Mouse (Mus musculus): ENCODE results near the gene N4bp2. TPM values are rescaled to one million over a fixed set of nuclear protein-coding genes. Genes with fewer than 3 reads are reported as not detected.

N4bp2 gene
- polyA plus RNA-seq, 1 experiment from 2014 or later = 15.4 TPM

GRCm38 (mm10) chr5:65831917-65832618, 68.7 kb downstream of the N4bp2 start:
- Histone ChIP-seq H3K27ac (replicated peaks) (0 out of 2 replicates have a peak overlapping the region, but pooled peaks have one; percentile 3), H3K36me3 (peaks cover 27% of the 10 kb centered on the region), H3K4me1 (peaks cover 10% of the 10 kb centered on the region; the same call in 1 of the 2 replicates), H3K9ac (no peak overlapping the region), H3K4me2 (no peak overlapping the region), H3K4me3 (no peak overlapping the region), H3K9me3 (no peaks in the 10 kb centered on the region), H3K27me3 (replicated peaks) (no peaks in the 10 kb centered on the region)
- WGBS = 82% methylated on average over 11 of the region's 11 CpGs
- no peak for ATAC-seq (ENCODE audit: extremely low read depth, insufficient number of reproducible peaks, low FRiP score, low TSS enrichment)

GRCm38 (mm10) chr5:65833092-65833491, 69.8 kb downstream of the N4bp2 start:
- peaks cover 21% of the 10 kb centered on the region for H3K36me3 ChIP-seq
- no peaks in the 10 kb centered on the region for H3K27me3 ChIP-seq (replicated peaks)
- peaks cover 10% of the 10 kb centered on the region; the same call in 1 of the 2 replicates for H3K4me1 ChIP-seq
- H3K9ac ChIP-seq = no peak overlapping the region
- no peak for ATAC-seq (ENCODE audit: extremely low read depth, insufficient number of reproducible peaks, low FRiP score, low TSS enrichment)
- 74% methylated on average over 3 of the region's 3 CpGs for WGBS
- H3K4me2 ChIP-seq = no peak overlapping the region
- H3K9me3 ChIP-seq = no peaks in the 10 kb centered on the region
- H3K4me3 ChIP-seq = no peak overlapping the region
- H3K27ac ChIP-seq (replicated peaks) = no peak overlapping the region

DNA sequence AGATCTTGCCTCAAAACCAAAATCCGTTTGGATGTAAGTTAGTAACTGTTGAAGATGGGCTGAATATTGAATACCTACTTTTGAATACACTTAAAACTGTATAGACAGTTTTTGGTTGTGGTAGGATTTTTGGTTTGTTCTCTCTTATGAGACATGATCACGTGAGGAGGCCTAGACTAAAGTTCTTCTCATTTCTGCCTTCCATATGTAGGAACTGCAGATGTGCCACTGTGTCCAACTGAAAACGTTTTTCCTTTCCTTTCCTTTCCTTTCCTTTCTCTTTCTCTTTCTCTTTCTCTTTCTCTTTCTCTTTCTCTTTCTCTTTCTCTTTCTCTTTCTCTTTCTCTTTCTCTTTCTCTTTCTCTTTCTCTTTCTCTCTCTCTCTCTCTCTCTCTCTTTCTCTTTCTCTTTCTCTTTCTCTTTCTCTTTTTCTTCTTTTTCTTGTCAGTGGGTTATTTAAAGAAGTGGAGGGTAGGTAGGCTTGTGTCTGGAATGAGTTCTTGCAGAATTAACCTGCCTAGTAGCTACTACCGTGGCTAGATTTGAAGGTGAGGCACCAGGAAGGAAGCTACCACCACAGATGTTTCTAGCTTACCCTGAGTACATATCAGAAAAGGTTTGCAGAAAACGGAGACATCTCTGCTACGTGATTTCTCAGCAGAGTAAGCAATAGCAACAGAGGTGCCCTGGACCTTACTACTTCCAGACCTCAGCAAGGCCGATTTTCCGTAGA, 70.6 kb downstream of the N4bp2 start:
- Histone ChIP-seq H3K4me3 (no peak overlapping the region), H3K9me3 (no peaks in the 10 kb centered on the region), H3K36me3 (peaks cover 19% of the 10 kb centered on the region), H3K27ac (replicated peaks) (no peak overlapping the region), H3K4me1 (peaks cover 10% of the 10 kb centered on the region; the same call in 1 of the 2 replicates), H3K4me2 (no peak overlapping the region), H3K27me3 (replicated peaks) (no peaks in the 10 kb centered on the region), H3K9ac (no peak overlapping the region)
- ATAC-seq (ENCODE audit: extremely low read depth, insufficient number of reproducible peaks, low FRiP score, low TSS enrichment) = no peak
- 87% methylated on average over 8 of the region's 8 CpGs for WGBS

DNA sequence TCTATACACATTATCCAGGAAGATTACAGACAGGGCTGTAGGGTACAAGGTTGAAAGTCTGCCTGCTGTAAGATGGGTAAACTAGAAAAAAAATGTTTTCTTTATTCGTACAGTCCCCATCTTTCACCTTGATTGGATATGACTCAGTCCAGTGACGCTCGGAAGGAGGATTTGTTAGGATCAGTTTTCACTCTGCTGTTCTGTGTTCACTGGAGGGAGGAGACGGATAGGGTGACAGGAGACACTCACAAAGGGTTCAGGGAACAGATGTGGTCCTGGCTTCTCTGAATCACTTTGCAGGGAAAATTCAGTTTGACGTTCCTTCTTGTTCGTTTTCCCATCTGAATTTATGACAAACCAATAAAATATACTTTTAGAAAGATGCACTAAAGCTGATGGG, 74.7 kb downstream of the N4bp2 start:
- Histone ChIP-seq H3K4me1 (no peaks in the 10 kb centered on the region), H3K27ac (replicated peaks) (no peak overlapping the region), H3K9me3 (no peaks in the 10 kb centered on the region), H3K4me2 (no peak overlapping the region), H3K9ac (no peak overlapping the region), H3K4me3 (no peak overlapping the region), H3K27me3 (replicated peaks) (no peaks in the 10 kb centered on the region), H3K36me3 (peaks cover 8% of the 10 kb centered on the region; the same call in 1 of the 2 replicates)
- ATAC-seq (ENCODE audit: extremely low read depth, insufficient number of reproducible peaks, low FRiP score, low TSS enrichment) = no peak
- WGBS = 69% methylated on average over 6 of the region's 6 CpGs

DNA sequence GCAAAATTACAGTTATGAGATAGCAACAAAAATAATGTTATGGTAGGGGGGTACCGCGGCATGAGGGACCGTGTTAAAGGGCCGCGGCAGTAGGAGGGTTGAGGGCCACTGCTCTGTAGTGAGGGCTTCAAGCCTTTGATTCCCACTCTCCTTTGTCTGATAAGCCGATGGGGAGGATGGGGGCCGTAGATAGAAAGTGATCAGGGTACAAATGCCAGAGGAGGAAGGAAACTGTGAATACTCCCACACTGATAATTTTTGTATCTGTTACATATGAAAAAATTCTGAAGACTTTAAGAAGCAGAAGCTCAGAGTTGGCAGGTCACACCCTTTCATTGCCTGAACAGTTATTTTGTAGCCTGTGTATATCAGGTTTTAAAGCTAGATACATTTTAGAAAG, 79.6 kb downstream of the N4bp2 start:
- H3K36me3 ChIP-seq = no peaks in the 10 kb centered on the region
- ATAC-seq (ENCODE audit: extremely low read depth, insufficient number of reproducible peaks, low FRiP score, low TSS enrichment) = no peak
- H3K27ac ChIP-seq (replicated peaks) = no peak overlapping the region
- no peaks in the 10 kb centered on the region for H3K27me3 ChIP-seq (replicated peaks)
- H3K4me2 ChIP-seq = no peak overlapping the region
- H3K9me3 ChIP-seq = no peaks in the 10 kb centered on the region
- H3K4me1 ChIP-seq = peaks cover 20% of the 10 kb centered on the region
- H3K4me3 ChIP-seq = no peak overlapping the region
- no peak overlapping the region for H3K9ac ChIP-seq
- WGBS = 74% methylated on average over 7 of the region's 7 CpGs

DNA sequence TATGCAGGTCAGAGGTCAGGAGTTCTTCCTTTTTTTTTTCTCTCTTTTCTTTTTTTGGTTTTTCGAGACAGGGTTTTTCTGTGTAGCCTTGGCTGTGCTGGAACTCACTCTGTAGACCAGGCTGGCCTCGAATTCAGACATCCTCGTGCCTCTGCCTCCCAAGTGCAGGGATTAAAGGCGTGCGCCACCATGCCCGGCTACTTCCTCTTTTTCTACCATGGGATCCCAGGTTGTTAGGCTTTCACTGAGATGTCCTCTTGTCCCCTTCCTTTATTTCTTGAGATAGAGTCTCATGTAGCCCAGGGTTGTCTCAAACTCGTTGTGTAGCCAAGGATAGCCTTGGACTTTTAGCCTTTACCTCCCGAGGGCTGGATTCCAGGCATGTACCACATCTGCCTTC, 83.2 kb downstream of the N4bp2 start:
- H3K9ac ChIP-seq = no peak overlapping the region
- ATAC-seq (ENCODE audit: extremely low read depth, insufficient number of reproducible peaks, low FRiP score, low TSS enrichment) = no peak

DNA sequence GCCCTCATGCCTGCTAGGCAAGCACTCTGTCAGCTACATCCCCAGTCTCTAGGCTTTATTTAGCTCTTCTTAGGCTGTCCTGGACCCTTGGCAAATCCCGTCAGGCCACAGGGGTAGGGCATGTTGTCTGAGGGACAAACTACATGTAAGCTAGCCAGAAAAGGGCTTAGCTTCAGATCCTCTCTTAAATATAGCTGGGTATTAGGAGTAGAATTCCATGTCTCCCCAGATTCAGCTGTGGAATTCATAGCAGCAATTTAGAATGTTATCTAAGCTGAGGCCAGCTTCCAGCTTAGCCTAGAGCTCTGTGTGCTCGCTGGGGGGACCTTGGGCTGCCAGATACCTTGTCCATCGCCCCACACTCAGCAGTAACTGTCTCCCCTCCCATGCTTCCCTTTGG, 83.6 kb downstream of the N4bp2 start:
- Histone ChIP-seq H3K27ac (replicated peaks) (peak overlapping the region; percentile 77), H3K9ac (no peak overlapping the region), H3K36me3 (no peaks in the 10 kb centered on the region)

More for the DNA sequence above, 83.2 kb downstream of the N4bp2 start:
- no peaks in the 10 kb centered on the region for H3K36me3 ChIP-seq
- peak overlapping the region; percentile 77 for H3K27ac ChIP-seq (replicated peaks)
- no peaks in the 10 kb centered on the region for H3K9me3 ChIP-seq
- peaks cover 20% of the 10 kb centered on the region for H3K4me1 ChIP-seq
- no peaks in the 10 kb centered on the region for H3K27me3 ChIP-seq (replicated peaks)
- WGBS = 76% methylated on average over 8 of the region's 8 CpGs
- no peak overlapping the region for H3K4me2 ChIP-seq
- no peak overlapping the region for H3K4me3 ChIP-seq

GRCm38 (mm10) chr5:65847656-65848055, 84.3 kb downstream of the N4bp2 start:
- no peak overlapping the region for H3K9ac ChIP-seq
- WGBS = 74% methylated on average over 7 of the region's 7 CpGs
- no peaks in the 10 kb centered on the region for H3K27me3 ChIP-seq (replicated peaks)
- H3K9me3 ChIP-seq = no peaks in the 10 kb centered on the region
- no peak overlapping the region for H3K4me2 ChIP-seq
- no peak overlapping the region for H3K27ac ChIP-seq (replicated peaks)
- H3K4me1 ChIP-seq = peaks cover 20% of the 10 kb centered on the region
- no peaks in the 10 kb centered on the region for H3K36me3 ChIP-seq
- H3K4me3 ChIP-seq = no peak overlapping the region
- ATAC-seq (ENCODE audit: extremely low read depth, insufficient number of reproducible peaks, low FRiP score, low TSS enrichment) = no peak

More for the DNA sequence above, 83.6 kb downstream of the N4bp2 start:
- no peak overlapping the region for H3K4me2 ChIP-seq
- H3K9me3 ChIP-seq = no peaks in the 10 kb centered on the region
- WGBS = 30% methylated on average over 3 of the region's 3 CpGs
- peaks cover 20% of the 10 kb centered on the region for H3K4me1 ChIP-seq
- ATAC-seq (ENCODE audit: extremely low read depth, insufficient number of reproducible peaks, low FRiP score, low TSS enrichment) = peak; percentile 19; the same call in 1 of the 2 replicates
- no peak overlapping the region for H3K4me3 ChIP-seq
- no peaks in the 10 kb centered on the region for H3K27me3 ChIP-seq (replicated peaks)

DNA sequence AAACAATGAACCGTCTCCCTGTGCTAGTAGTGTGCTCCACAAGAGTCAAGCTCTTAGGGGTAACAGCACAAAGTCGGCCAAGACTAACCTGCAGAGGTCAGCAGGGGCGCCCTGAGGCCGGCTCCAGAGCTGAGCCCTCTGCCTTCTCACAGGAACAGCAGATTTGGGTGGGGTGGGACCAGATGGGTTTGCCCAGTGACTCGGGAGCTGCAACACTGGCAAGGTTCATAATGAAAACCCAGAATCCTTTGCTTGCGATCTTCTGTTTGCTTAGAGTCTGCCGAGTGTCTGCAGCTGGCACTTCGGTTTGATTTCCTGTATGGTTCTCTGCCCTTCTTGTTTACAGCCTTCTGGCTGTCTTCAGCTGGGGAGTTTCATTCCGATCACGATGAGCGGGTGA, 87.4 kb downstream of the N4bp2 start:
- no peak overlapping the region for H3K4me3 ChIP-seq
- H3K36me3 ChIP-seq = no peaks in the 10 kb centered on the region
- WGBS = 60% methylated on average over 11 of the region's 11 CpGs
- H3K27ac ChIP-seq (replicated peaks) = no peak overlapping the region
- H3K27me3 ChIP-seq (replicated peaks) = no peaks in the 10 kb centered on the region
- H3K9me3 ChIP-seq = no peaks in the 10 kb centered on the region
- H3K4me1 ChIP-seq = peaks cover 17% of the 10 kb centered on the region
- no peak overlapping the region for H3K4me2 ChIP-seq
- ATAC-seq (ENCODE audit: extremely low read depth, insufficient number of reproducible peaks, low FRiP score, low TSS enrichment) = no peak
- no peak overlapping the region; the same call in 1 of the 2 replicates for H3K9ac ChIP-seq

- H3K36me3 ChIP-seq = no peaks in the 10 kb centered on the region
- no peaks in the 10 kb centered on the region for H3K9me3 ChIP-seq
- no peak overlapping the region for H3K27ac ChIP-seq (replicated peaks)
- no peak overlapping the region for H3K9ac ChIP-seq
- no peaks in the 10 kb centered on the region for H3K27me3 ChIP-seq (replicated peaks)
- peaks cover 22% of the 10 kb centered on the region for H3K4me1 ChIP-seq
- ATAC-seq (ENCODE audit: extremely low read depth, insufficient number of reproducible peaks, low FRiP score, low TSS enrichment) = no peak
- no peak overlapping the region for H3K4me2 ChIP-seq
- H3K4me3 ChIP-seq = no peak overlapping the region
- 65% methylated on average over 8 of the region's 8 CpGs for WGBS
These were observed 91.5 kb downstream of the N4bp2 start for GRCm38 (mm10) chr5:65854786-65855191.

DNA sequence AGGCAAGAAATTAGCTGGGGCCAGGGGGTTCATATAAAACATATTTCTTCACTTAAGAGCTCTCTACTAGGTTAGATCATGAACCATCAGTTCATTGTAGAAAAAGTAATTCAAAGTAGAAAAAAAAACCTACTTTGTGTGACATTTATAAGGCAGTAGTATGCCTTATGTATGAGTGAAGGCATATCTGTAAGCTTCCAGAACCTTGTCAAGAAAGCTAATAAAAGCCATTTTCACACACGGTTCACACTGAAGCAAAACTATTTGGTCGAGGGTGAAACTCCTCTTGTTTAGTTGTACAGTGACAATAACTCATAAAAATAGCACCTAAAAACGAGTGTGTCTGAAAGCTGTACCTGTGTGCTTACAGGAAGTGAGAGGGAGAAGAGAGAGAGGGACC, 92.2 kb downstream of the N4bp2 start:
- no peaks in the 10 kb centered on the region for H3K27me3 ChIP-seq (replicated peaks)
- H3K4me3 ChIP-seq = no peak overlapping the region
- no peaks in the 10 kb centered on the region for H3K9me3 ChIP-seq
- peaks cover 22% of the 10 kb centered on the region for H3K4me1 ChIP-seq
- no peaks in the 10 kb centered on the region for H3K36me3 ChIP-seq
- no peak for ATAC-seq (ENCODE audit: extremely low read depth, insufficient number of reproducible peaks, low FRiP score, low TSS enrichment)
- H3K9ac ChIP-seq = no peak overlapping the region
- no peak overlapping the region for H3K4me2 ChIP-seq
- no peak overlapping the region for H3K27ac ChIP-seq (replicated peaks)
- WGBS = 54% methylated on average over 3 of the region's 3 CpGs

All from heart, embryonic 13.5 days (tissue).